Mouse (Mus musculus): ENCODE results near the gene Zfp277.

- no peak for TF ChIP-seq CTCF (IDR thresholded peaks at IDR 0.05; ENCODE audit: extremely low read depth, insufficient read length, insufficient replicate concordance, low read depth, low read length)
- TF ChIP-seq POLR2A (IDR thresholded peaks at IDR 0.05; ENCODE audit: low read depth, low read length) = no peak
These were observed 40.5 kb upstream of the Zfp277 start for GRCm38 (mm10) chr12:40486047-40486837.

Measured in small intestine, adult 2 months (tissue).